Mouse (Mus musculus) MEL (cell line): ENCODE measurements around the gene Mob3a. TPM values are rescaled to one million over a fixed set of nuclear protein-coding genes. Genes with fewer than 3 reads are reported as not detected.
A peak's percentile ranks its signal among the peaks of the same experiment; 100 is the strongest.

Source experiments
- DNase-seq: peaks from one replicate; pipeline ENCODE4 v3.0.0; 2011; ENCODE audit warnings: low read depth, low spot score
- H3K27ac ChIP-seq: 2 replicates; pipeline ENCODE4 v1.5.1; 2012; ENCODE audit warnings: low read depth, mild to moderate bottlenecking, control low read depth, low read length, moderate library complexity; ENCODE audit not compliant: control insufficient read depth
- H3K27me3 ChIP-seq, 2 experiments: fragments of 150-350 bp in 1 of 2; sonication (generic) in 1 of 2; 2 replicates each; pipeline ENCODE4 v1.6.1; 2012; ENCODE audit warnings: low read length in 2 of 2, mild to moderate bottlenecking in 2 of 2, improper control_type of control experiment in 1 of 2, moderate library complexity in 1 of 2; ENCODE audit not compliant: insufficient read depth in 2 of 2, control insufficient read depth in 1 of 2
- H3K36me3 ChIP-seq, 2 experiments: 2 replicates each; pipeline ENCODE4 v1.6.1; 2012 to 2014; ENCODE audit warnings: low read length in 2 of 2, improper control_type of control experiment in 1 of 2, inconsistent platforms in 1 of 2, mild to moderate bottlenecking in 1 of 2; ENCODE audit not compliant: insufficient read depth in 2 of 2, control insufficient read depth in 1 of 2
- H3K4me1 ChIP-seq, 2 experiments: fragments of 150-350 bp in 1 of 2; sonication (generic) in 1 of 2; 2 replicates each; pipeline ENCODE4 v1.6.1; 2012; ENCODE audit warnings: low read length in 2 of 2, improper control_type of control experiment in 1 of 2, mild to moderate bottlenecking in 1 of 2; ENCODE audit not compliant: insufficient read depth in 2 of 2, control insufficient read depth in 1 of 2
- H3K4me3 ChIP-seq, 2 experiments: fragments of 150-350 bp in 1 of 2; sonication (generic) in 1 of 2; 2 replicates each; pipeline ENCODE4 v1.5.1; 2012; ENCODE audit warnings: low read depth in 2 of 2, low read length in 2 of 2, mild to moderate bottlenecking in 2 of 2, moderate library complexity in 2 of 2, control low read depth in 1 of 2, improper control_type of control experiment in 1 of 2; ENCODE audit not compliant: control insufficient read depth in 1 of 2, insufficient read depth in 1 of 2
- H3K79me2 ChIP-seq: 2 replicates; pipeline ENCODE4 v1.6.1; 2012; ENCODE audit warnings: mild to moderate bottlenecking, low read length, moderate library complexity; ENCODE audit not compliant: control insufficient read depth, poor library complexity, insufficient read depth
- H3K9ac ChIP-seq: 2 replicates; pipeline ENCODE4 v1.6.1; 2012; ENCODE audit warnings: low read depth, mild to moderate bottlenecking, control low read depth, low read length, moderate library complexity; ENCODE audit not compliant: control insufficient read depth, poor library complexity, severe bottlenecking
- H3K9me3 ChIP-seq: fragments of 150-350 bp; sonication (generic); replicated peaks from 2 replicates; pipeline ENCODE4 v1.6.1; 2012; ENCODE audit warnings: mild to moderate bottlenecking, low read length, improper control_type of control experiment, moderate library complexity; ENCODE audit not compliant: insufficient read depth
- BHLHE40 ChIP-seq: IDR thresholded peaks from 2 replicates; pipeline ENCODE4 v1.6.1; 2012; ENCODE audit warnings: low read depth, mild to moderate bottlenecking, inconsistent platforms, low read length, improper control_type of control experiment, borderline replicate concordance
- CHD2 ChIP-seq: IDR thresholded peaks from 2 replicates; pipeline ENCODE4 v1.6.1; 2011; ENCODE audit warnings: low read length, improper control_type of control experiment
- ETS1 ChIP-seq: IDR thresholded peaks from 2 replicates; pipeline ENCODE4 v1.6.1; 2012; ENCODE audit warnings: low read depth, mild to moderate bottlenecking, inconsistent platforms, low read length, improper control_type of control experiment, moderate library complexity
- GABPA ChIP-seq: IDR thresholded peaks from 2 replicates; pipeline ENCODE4 v1.6.1; 2012; ENCODE audit warnings: low read depth, mild to moderate bottlenecking, inconsistent platforms, low read length, improper control_type of control experiment, moderate library complexity
- GATA1 ChIP-seq: IDR thresholded peaks from 2 replicates; pipeline ENCODE4 v1.6.1; 2011; ENCODE audit warnings: low read depth, low read length, improper control_type of control experiment
- HCFC1 ChIP-seq: IDR thresholded peaks from 2 replicates; pipeline ENCODE4 v1.6.1; 2012; ENCODE audit warnings: low read depth, mild to moderate bottlenecking, inconsistent platforms, low read length, improper control_type of control experiment, moderate library complexity
- KAT2A ChIP-seq: conservative IDR thresholded peaks from 2 replicates; pipeline ENCODE4 v1.6.1; 2012; ENCODE audit warnings: low read depth, low read length, improper control_type of control experiment, inconsistent platforms
- MAFK ChIP-seq: IDR thresholded peaks from 2 replicates; pipeline ENCODE4 v1.6.1; 2011; ENCODE audit warnings: low read depth, mild to moderate bottlenecking, low read length, improper control_type of control experiment, borderline replicate concordance
- MAZ ChIP-seq: IDR thresholded peaks from 2 replicates; pipeline ENCODE4 v1.6.1; 2012; ENCODE audit warnings: low read depth, mild to moderate bottlenecking, inconsistent platforms, low read length, improper control_type of control experiment
- MEF2A ChIP-seq: IDR thresholded peaks from 2 replicates; pipeline ENCODE4 v1.6.1; 2014; ENCODE audit warnings: low read depth, mild to moderate bottlenecking, inconsistent platforms, low read length, improper control_type of control experiment; ENCODE audit not compliant: poor library complexity, insufficient replicate concordance, severe bottlenecking; ENCODE audit errors: extremely low read depth
- MXI1 ChIP-seq: IDR thresholded peaks from 2 replicates; pipeline ENCODE4 v1.6.1; 2011; ENCODE audit warnings: mild to moderate bottlenecking, low read depth, low read length, improper control_type of control experiment
- MYB ChIP-seq: IDR thresholded peaks from 2 replicates; pipeline ENCODE4 v1.6.1; 2011; ENCODE audit warnings: mild to moderate bottlenecking, low read depth, low read length, improper control_type of control experiment
- MYC ChIP-seq: IDR thresholded peaks from 2 replicates; pipeline ENCODE4 v1.6.1; 2011; ENCODE audit warnings: low read depth, mild to moderate bottlenecking, low read length, improper control_type of control experiment, moderate library complexity
- NELFE ChIP-seq: IDR thresholded peaks from 2 replicates; pipeline ENCODE4 v1.6.1; 2011; ENCODE audit warnings: low read depth, low read length, improper control_type of control experiment
- NRF1 ChIP-seq: IDR thresholded peaks from 2 replicates; pipeline ENCODE4 v1.6.1; 2014; ENCODE audit warnings: low read depth, mild to moderate bottlenecking, inconsistent platforms, low read length, improper control_type of control experiment, moderate library complexity; ENCODE audit not compliant: poor library complexity, insufficient read depth, severe bottlenecking
- POLR2A ChIP-seq, 2 experiments: IDR thresholded peaks; 2 replicates each; pipeline ENCODE4 v1.6.1; 2011 to 2012; ENCODE audit warnings: low read length in 2 of 2, mild to moderate bottlenecking in 2 of 2, control low read depth in 1 of 2, improper control_type of control experiment in 1 of 2, low read depth in 1 of 2, moderate library complexity in 1 of 2; ENCODE audit not compliant: control insufficient read depth in 1 of 2, insufficient read depth in 1 of 2, poor library complexity in 1 of 2
- POLR2AphosphoS5 ChIP-seq: IDR thresholded peaks from 2 replicates; pipeline ENCODE4 v1.6.1; 2012; ENCODE audit warnings: low read depth, borderline replicate concordance, mild to moderate bottlenecking, inconsistent platforms, low read length, moderate library complexity, mixed read lengths
- RAD21 ChIP-seq: IDR thresholded peaks from 2 replicates; pipeline ENCODE4 v1.6.1; 2011; ENCODE audit warnings: mild to moderate bottlenecking, low read depth, low read length, improper control_type of control experiment
- RCOR1 ChIP-seq: IDR thresholded peaks from 2 replicates; pipeline ENCODE4 v1.6.1; 2012; ENCODE audit warnings: low read depth, mild to moderate bottlenecking, inconsistent platforms, low read length, improper control_type of control experiment
- SIN3A ChIP-seq: IDR thresholded peaks from 2 replicates; pipeline ENCODE4 v1.6.1; 2012; ENCODE audit warnings: low read length, improper control_type of control experiment, inconsistent platforms
- TAL1 ChIP-seq: IDR thresholded peaks from 2 replicates; pipeline ENCODE4 v1.6.1; 2012; ENCODE audit warnings: mild to moderate bottlenecking, inconsistent platforms, low read length, moderate library complexity, mixed read lengths
- TBP ChIP-seq: IDR thresholded peaks from 2 replicates; pipeline ENCODE4 v1.8.0; 2011; ENCODE audit warnings: low read depth, low read length, improper control_type of control experiment
- UBTF ChIP-seq: IDR thresholded peaks from 2 replicates; pipeline ENCODE4 v1.6.1; 2012; ENCODE audit warnings: low read depth, mild to moderate bottlenecking, inconsistent platforms, low read length, improper control_type of control experiment, moderate library complexity, borderline replicate concordance; ENCODE audit not compliant: insufficient read depth
- USF2 ChIP-seq, 2 experiments: IDR thresholded peaks; 2 replicates each; pipeline ENCODE4 v1.6.1; 2011 to 2012; ENCODE audit warnings: improper control_type of control experiment in 2 of 2, low read length in 2 of 2, borderline replicate concordance in 1 of 2, inconsistent platforms in 1 of 2, low read depth in 1 of 2, mild to moderate bottlenecking in 1 of 2; ENCODE audit not compliant: insufficient read depth in 1 of 2
- ZC3H11A ChIP-seq: IDR thresholded peaks from 2 replicates; pipeline ENCODE4 v1.6.1; 2012; ENCODE audit warnings: low read depth, mild to moderate bottlenecking, inconsistent platforms, low read length, improper control_type of control experiment
- ZKSCAN1 ChIP-seq: IDR thresholded peaks from 2 replicates; pipeline ENCODE4 v1.6.1; 2012; ENCODE audit warnings: low read depth, mild to moderate bottlenecking, inconsistent platforms, low read length, improper control_type of control experiment, moderate library complexity
- ZMIZ1 ChIP-seq: IDR thresholded peaks from 2 replicates; pipeline ENCODE4 v1.6.1; 2012; ENCODE audit warnings: low read depth, mild to moderate bottlenecking, inconsistent platforms, low read length, improper control_type of control experiment, moderate library complexity
- ZNF384 ChIP-seq: IDR thresholded peaks from 2 replicates; pipeline ENCODE4 v1.6.1; 2012; ENCODE audit warnings: low read depth, mild to moderate bottlenecking, inconsistent platforms, low read length, improper control_type of control experiment
- polyA plus RNA-seq, 2 experiments: library from polyadenylated mRNA; stranded (reverse) in 1 of 2; unstranded in 1 of 2; fragments of >175 nt in 1 of 2; fragments of >200 nt in 1 of 2; gene quantifications; 2 replicates each; pipeline versions ENCODE4 v1.2.1 to v1.2.4; 2012; ENCODE audit warnings: low replicate concordance in 2 of 2, low read depth in 1 of 2; ENCODE audit not compliant: insufficient read length in 2 of 2, insufficient read depth in 1 of 2, missing spikeins in 1 of 2
- total RNA-seq: library from RNA; depleted of rRNA; stranded (reverse); fragments of 300-350 nt; gene quantifications from 2 replicates; pipeline ENCODE4 v1.2.3, GENCODE M21; 2012

The Mob3a gene
- total and polyA plus RNA-seq, 3 experiments, result 38.3 to 63.4 TPM; not detected in 1

GRCm38 (mm10) chr10:80664197-80665015 is 37.4 kb downstream of the Mob3a start:
- no peaks in the 10 kb centered on the region for H3K9me3 ChIP-seq
- peak overlapping the region; percentile 6 to 30 for H3K4me3 ChIP-seq
- TF ChIP-seq KAT2A (no peak), POLR2AphosphoS5 (no peak), MXI1 (peak; percentile 57; the same call in 1 of the 2 replicates), ZNF384 (peak; percentile 95), ETS1 (0 out of 2 replicates have a peak, but pooled peaks have one; percentile 10)
- DNase-seq, result peak; percentile 64
- peaks cover 5 to 24% of the 10 kb centered on the region in 2 experiments for H3K4me1 ChIP-seq
- peak overlapping the region; percentile 50 for H3K27ac ChIP-seq
- H3K79me2 ChIP-seq, result no peaks in the 10 kb centered on the region; the same call in 1 of the 2 replicates
- H3K9ac ChIP-seq, result peak overlapping the region; percentile 61
- H3K27me3 ChIP-seq, result no peaks in the 10 kb centered on the region
- peaks cover 0 to 14% of the 10 kb centered on the region in 2 experiments for H3K36me3 ChIP-seq

- Histone ChIP-seq H3K4me1 (peaks cover 5 to 26% of the 10 kb centered on the region in 2 experiments), H3K36me3 (peaks cover 0 to 14% of the 10 kb centered on the region in 2 experiments; a peak in 3 of 4 replicates), H3K9ac (peak overlapping the region; percentile 61), H3K79me2 (no peaks in the 10 kb centered on the region; the same call in 1 of the 2 replicates), H3K4me3 (no peak overlapping the region), H3K27me3 (no peaks in the 10 kb centered on the region), H3K27ac (peak overlapping the region; percentile 50), H3K9me3 (no peaks in the 10 kb centered on the region)
- DNase-seq, result peak; percentile 62
- TF ChIP-seq MAZ, result no peak
- TF ChIP-seq ZC3H11A, result no peak
- TF ChIP-seq TBP, result no peak
- no peak for TF ChIP-seq USF2 (IDR thresholded peaks at IDR 0.05; ENCODE audit: borderline replicate concordance in 1 of 2, insufficient read depth in 1 of 2, low read depth in 1 of 2, low read length in 2 of 2)
- no peak for TF ChIP-seq ETS1
- no peak for TF ChIP-seq UBTF
- no peak for TF ChIP-seq RAD21
- TF ChIP-seq ZMIZ1, result no peak
- peak; percentile 33 for TF ChIP-seq TAL1
- peak; percentile 71; the same call in 1 of the 2 replicates for TF ChIP-seq BHLHE40
- no peak for TF ChIP-seq SIN3A
- TF ChIP-seq ZKSCAN1, result no peak
- no peak for TF ChIP-seq POLR2A (IDR thresholded peaks at IDR 0.05; ENCODE audit: control insufficient read depth in 1 of 2, insufficient read depth in 1 of 2, low read depth in 1 of 2, low read length in 2 of 2, poor library complexity in 1 of 2)
- TF ChIP-seq MAFK, result no peak
- TF ChIP-seq GABPA, result no peak
- no peak for TF ChIP-seq HCFC1
- TF ChIP-seq MXI1, result peak; percentile 83; the same call in 1 of the 2 replicates
- TF ChIP-seq NELFE, result no peak
- TF ChIP-seq NRF1, result no peak
- TF ChIP-seq CHD2, result no peak
- peak; percentile 63; the same call in 1 of the 2 replicates for TF ChIP-seq MYC
- no peak for TF ChIP-seq MEF2A
- no peak for TF ChIP-seq MYB
- no peak for TF ChIP-seq GATA1
- TF ChIP-seq RCOR1, result no peak
These were observed 38.1 kb downstream of the Mob3a start for GRCm38 (mm10) chr10:80663485-80664196.
